Comparison of ENCODE assay signal across 11 mouse cellular contexts in genomic region chr6:20740406-20740805, GRCm38 (mm10).
"Had no signal": no experiment of that assay in that cellular context is flagged by ENCODE, and none has a peak within 500 bp of the region (broad histone marks: within the 10 kb centered on the region; RNA-seq: fewer than 3 reads in every experiment).

No protein-coding gene starts in this region.

- ATAC-seq: liver, embryonic 12.5 days; midbrain, embryonic 16.5 days had no signal

- DNase-seq: kidney, postnatal 14 days; layer of hippocampus, postnatal 36 days; lung, embryonic 14.5 days; lung, postnatal 10 days; retina, postnatal 1 day; right cerebral cortex, postnatal 4 days; spleen, adult 18-20 months; thymus, adult 2 months; thymus, postnatal 25 days had no signal
